Mouse (Mus musculus) lung, embryonic 14.5 days (tissue): ENCODE data around the gene Cblc. TPM values are rescaled to one million over a fixed set of nuclear protein-coding genes. Genes with fewer than 3 reads are reported as not detected.

Experiments
- ATAC-seq: fragments of 200-750 bp; cut with Nextera tagmentation; 2 replicates; pipeline ENCODE4 v1.8.0; 2017; ENCODE audit warnings: mild to moderate bottlenecking, moderate TSS enrichment, moderate library complexity; ENCODE audit not compliant: insufficient read depth
- DNase-seq: peaks from one replicate; pipeline ENCODE4 v3.0.0-alpha.2; 2015
- H3K27ac ChIP-seq: fragments of 300-500 bp; sonication (generic); 2 replicates; pipeline ENCODE4 v1.5.1; 2014; ENCODE audit warnings: low read depth, mild to moderate bottlenecking, moderate library complexity
- H3K27me3 ChIP-seq: fragments of 300-500 bp; sonication (generic); 2 replicates; pipeline ENCODE4 v1.6.1; 2014; ENCODE audit warnings: low read length, control low read depth; ENCODE audit not compliant: insufficient read depth
- H3K36me3 ChIP-seq: fragments of 300-500 bp; sonication (generic); 2 replicates; pipeline ENCODE4 v1.6.1; 2014; ENCODE audit warnings: control low read depth; ENCODE audit not compliant: insufficient read depth
- H3K4me1 ChIP-seq: fragments of 300-500 bp; sonication (generic); 2 replicates; pipeline ENCODE4 v1.6.1; 2014; ENCODE audit warnings: antibody characterized with exemption, control low read depth; ENCODE audit not compliant: insufficient read depth
- H3K4me2 ChIP-seq: fragments of 300-500 bp; sonication (generic); 2 replicates; pipeline ENCODE4 v1.6.1; 2014; ENCODE audit warnings: mild to moderate bottlenecking
- H3K4me3 ChIP-seq: fragments of 300-500 bp; sonication (generic); 2 replicates; pipeline ENCODE4 v1.5.1; 2014; ENCODE audit warnings: low read depth, low read length
- H3K9ac ChIP-seq: fragments of 300-500 bp; sonication (generic); 2 replicates; pipeline ENCODE4 v1.6.1; 2014
- H3K9me3 ChIP-seq: fragments of 300-500 bp; sonication (generic); 2 replicates; pipeline ENCODE4 v1.6.1; 2016; ENCODE audit warnings: low read depth, low read length, control low read depth
- CTCF ChIP-seq: IDR thresholded peaks from 2 replicates; pipeline ENCODE4 v1.5.1; 2016; ENCODE audit warnings: antibody characterized with exemption, low read depth
- WGBS: fragments of 180-500 bp; shearing (Covaris S2); extraction: QIAGEN DNeasy Blood & Tissue Kit; methylation state at CpG from one replicate; pipeline ENCODE4 v1.1.7; 2014; 5-methylcytosine and 5-hydroxymethylcytosine counted together
- polyA plus RNA-seq: library from polyadenylated mRNA; unstranded; fragments of >200 nt; fragmentation: Nextera tagmentation; extraction: Ambion mirVana; gene quantifications from 2 replicates; pipeline ENCODE4 v1.2.1, GENCODE M21; 2014

Gene Cblc
- polyA plus RNA-seq, 1 experiment from 2014 or later = 6.8 TPM

- Histone ChIP-seq H3K4me3 (no peak overlapping the region), H3K9me3 (no peaks in the 10 kb centered on the region), H3K36me3 (peaks cover 54% of the 10 kb centered on the region), H3K4me2 (peak overlapping the region; percentile 7; the same call in 1 of the 2 replicates), H3K4me1 (0 out of 2 replicates have a peak, but pooled peaks cover 6% of the 10 kb centered on the region), H3K27ac (peak overlapping the region; percentile 15; the same call in 1 of the 2 replicates), H3K27me3 (no peaks in the 10 kb centered on the region), H3K9ac (no peak overlapping the region)
- DNase-seq (peak; percentile 63), ATAC-seq (peak; percentile 64)
- no peak for TF ChIP-seq CTCF
- 18% methylated on average over 8 of the region's 8 CpGs for WGBS
Observed at GRCm38 (mm10) chr7:19741329-19742031, 55.1 kb downstream of the Cblc start.

- Histone ChIP-seq H3K27ac (no peak overlapping the region), H3K4me3 (no peak overlapping the region), H3K9me3 (no peaks in the 10 kb centered on the region), H3K4me2 (no peak overlapping the region), H3K9ac (no peak overlapping the region), H3K27me3 (no peaks in the 10 kb centered on the region), H3K36me3 (peaks cover 62% of the 10 kb centered on the region), H3K4me1 (0 out of 2 replicates have a peak, but pooled peaks cover 5% of the 10 kb centered on the region)
- TF ChIP-seq CTCF = peak; percentile 36
- no peak for ATAC-seq
- WGBS = 83% methylated on average over 11 of the region's 11 CpGs
- DNase-seq = peak; percentile 20
Observed at GRCm38 (mm10) chr7:19740269-19740668, 56.3 kb downstream of the Cblc start.

GRCm38 (mm10) chr7:19738771-19739170 lies 57.8 kb downstream of the Cblc start:
- Histone ChIP-seq H3K9me3 (no peaks in the 10 kb centered on the region), H3K4me3 (no peak overlapping the region), H3K36me3 (peaks cover 70% of the 10 kb centered on the region), H3K27me3 (no peaks in the 10 kb centered on the region), H3K4me1 (0 out of 2 replicates have a peak, but pooled peaks cover 5% of the 10 kb centered on the region), H3K9ac (no peak overlapping the region), H3K4me2 (no peak overlapping the region), H3K27ac (no peak overlapping the region)
- ATAC-seq (no peak), DNase-seq (no peak)
- TF ChIP-seq CTCF = peak; percentile 49
- 86% methylated on average over 3 of the region's 3 CpGs for WGBS

- no peak overlapping the region for H3K27ac ChIP-seq
- 85% methylated on average over 15 of the region's 16 CpGs for WGBS
Observed at GRCm38 (mm10) chr7:19736389-19737057, 60.1 kb downstream of the Cblc start.

GRCm38 (mm10) chr7:19734178-19734666 lies 62.4 kb downstream of the Cblc start:
- H3K27me3 ChIP-seq = no peaks in the 10 kb centered on the region
- no peak for TF ChIP-seq CTCF
- no peak for ATAC-seq
- no peaks in the 10 kb centered on the region for H3K4me1 ChIP-seq
- 86% methylated on average over 10 of the region's 10 CpGs for WGBS
- H3K36me3 ChIP-seq = peaks cover 87% of the 10 kb centered on the region
- H3K9ac ChIP-seq = no peak overlapping the region
- no peaks in the 10 kb centered on the region for H3K9me3 ChIP-seq
- no peak overlapping the region for H3K27ac ChIP-seq
- no peak overlapping the region for H3K4me2 ChIP-seq
- no peak for DNase-seq
- no peak overlapping the region for H3K4me3 ChIP-seq

More at GRCm38 (mm10) chr7:19736389-19737057, 60.1 kb downstream of the Cblc start:
- no peak for TF ChIP-seq CTCF
- H3K9ac ChIP-seq = no peak overlapping the region
- DNase-seq (no peak), ATAC-seq (no peak)
- no peak overlapping the region for H3K4me2 ChIP-seq
- no peak overlapping the region for H3K4me3 ChIP-seq
- no peaks in the 10 kb centered on the region for H3K27me3 ChIP-seq
- no peaks in the 10 kb centered on the region for H3K9me3 ChIP-seq
- no peaks in the 10 kb centered on the region for H3K4me1 ChIP-seq
- H3K36me3 ChIP-seq = peaks cover 75% of the 10 kb centered on the region

Other genes starting within 250 kb of the Cblc start
- 4.7 and 6.2 TPM in 2 replicates for gene Ppp1r37, start 233.7 kb downstream of the Cblc start, polyA plus RNA-seq
- 0.27 and 0.38 TPM in 2 replicates for gene Zfp296, start 219.5 kb downstream of the Cblc start, polyA plus RNA-seq
- gene Gemin7, start 219.2 kb downstream of the Cblc start, polyA plus RNA-seq = 180 and 183 TPM in 2 replicates
- 46.9 and 51.5 TPM in 2 replicates for gene Clasrp, start 192.3 kb downstream of the Cblc start, polyA plus RNA-seq
- 7.3 TPM in 2 replicates for gene Relb, start 167.4 kb downstream of the Cblc start, polyA plus RNA-seq
- gene Clptm1, start 131.8 kb downstream of the Cblc start, polyA plus RNA-seq = 95.0 and 96.0 TPM in 2 replicates
- 2.5 and 3.4 TPM in 2 replicates for gene Apoc2, start 118.9 kb downstream of the Cblc start, polyA plus RNA-seq
- gene Gm44805, start 115.4 kb downstream of the Cblc start, polyA plus RNA-seq = not detected in 2 replicates
- gene Apoc4, start 115.3 kb downstream of the Cblc start, polyA plus RNA-seq = 0.30 TPM in 1 of 2 replicates, not detected in the other
- 13.6 and 15.5 TPM in 2 replicates for gene Apoc1, start 104.1 kb downstream of the Cblc start, polyA plus RNA-seq
- 404 and 439 TPM in 2 replicates for gene Apoe, start 97.6 kb downstream of the Cblc start, polyA plus RNA-seq
- gene Tomm40, start 81.4 kb downstream of the Cblc start, polyA plus RNA-seq = 149 and 168 TPM in 2 replicates
- gene Nectin2, start 46.3 kb downstream of the Cblc start, polyA plus RNA-seq = 120 and 125 TPM in 2 replicates
- gene Bcam, start 25.8 kb downstream of the Cblc start, polyA plus RNA-seq = 206 and 209 TPM in 2 replicates
- gene Bcl3, start 26.0 kb upstream of the Cblc start, polyA plus RNA-seq = 4.4 and 6.7 TPM in 2 replicates
- not detected in 2 replicates for gene Gm19345, start 55.2 kb upstream of the Cblc start, polyA plus RNA-seq
- gene Ceacam16, start 64.5 kb upstream of the Cblc start, polyA plus RNA-seq = not detected in 2 replicates
- gene Ceacam19, start 91.2 kb upstream of the Cblc start, polyA plus RNA-seq = not detected in 2 replicates
- 13.0 and 13.2 TPM in 2 replicates for gene Pvr, start 124.4 kb upstream of the Cblc start, polyA plus RNA-seq
- gene Igsf23, start 153.9 kb upstream of the Cblc start, polyA plus RNA-seq = 1.2 and 1.3 TPM in 2 replicates
- not detected in 2 replicates for gene Ceacam20, start 168.6 kb upstream of the Cblc start, polyA plus RNA-seq
- not detected in 2 replicates for gene Nlrp9b, start 194.7 kb upstream of the Cblc start, polyA plus RNA-seq